Mouse (Mus musculus): ENCODE measurements around the gene Ssc4d.

- no peak for TF ChIP-seq POLR2A (IDR thresholded peaks at IDR 0.05; ENCODE audit: insufficient read depth, low read length)
- TF ChIP-seq EP300 (IDR thresholded peaks at IDR 0.05; ENCODE audit: insufficient read depth, low read depth, low read length) = peak; percentile 74
- no peak for TF ChIP-seq CTCF (IDR thresholded peaks at IDR 0.05; ENCODE audit: low read depth, low read length)
Observed at GRCm38 (mm10) chr5:135945916-135946408, 28.4 kb downstream of the Ssc4d start.
